Mouse (Mus musculus) liver, embryonic 16.5 days (tissue): ENCODE measurements at regions not wholly inside any gene's neighbourhood (a gene's known extent, or its start where the extent isn't known, plus 50 kb on each side); places are given as distances from the start of the nearest gene placed in this dataset.

ENCODE experiments used
- ATAC-seq: fragments of 200-750 bp; cut with Nextera tagmentation; 2 replicates; pipeline ENCODE4 v1.8.0; 2017; ENCODE audit warnings: low read depth, mild to moderate bottlenecking, moderate number of reproducible peaks, moderate library complexity
- H3K27ac ChIP-seq: fragments of 300-500 bp; sonication (generic); 2 replicates; pipeline ENCODE4 v1.5.1; 2014; ENCODE audit warnings: mild to moderate bottlenecking, low read length
- H3K27me3 ChIP-seq: fragments of 300-500 bp; sonication (generic); 2 replicates; pipeline ENCODE4 v1.6.1; 2014; ENCODE audit warnings: low read depth, low read length, mixed read lengths; ENCODE audit not compliant: control insufficient read depth, insufficient read depth
- H3K36me3 ChIP-seq: fragments of 300-500 bp; sonication (generic); 2 replicates; pipeline ENCODE4 v1.6.1; 2014; ENCODE audit warnings: mild to moderate bottlenecking; ENCODE audit not compliant: control insufficient read depth, insufficient read depth
- H3K4me1 ChIP-seq: fragments of 300-500 bp; sonication (generic); 2 replicates; pipeline ENCODE4 v1.6.1; 2014; ENCODE audit warnings: low read depth, low read length, mixed read lengths; ENCODE audit not compliant: control insufficient read depth
- H3K4me2 ChIP-seq: fragments of 300-500 bp; sonication (generic); 2 replicates; pipeline ENCODE4 v1.6.1; 2014; ENCODE audit warnings: low read depth, low read length, mixed read lengths
- H3K4me3 ChIP-seq: fragments of 300-500 bp; sonication (generic); 2 replicates; pipeline ENCODE4 v1.5.1; 2014; ENCODE audit warnings: low read depth, mild to moderate bottlenecking, low read length
- H3K9ac ChIP-seq: fragments of 300-500 bp; sonication (generic); 2 replicates; pipeline ENCODE4 v1.6.1; 2014; ENCODE audit warnings: low read depth, low read length
- H3K9me3 ChIP-seq: fragments of 300-500 bp; sonication (generic); replicated peaks from 2 replicates; pipeline ENCODE4 v1.6.1; 2016; ENCODE audit warnings: low read length; ENCODE audit not compliant: control insufficient read depth
- WGBS: fragments of 180-500 bp; shearing (Covaris S2); extraction: QIAGEN DNeasy Blood & Tissue Kit; methylation state at CpG from one replicate; pipeline ENCODE4 v1.1.7; 2014; ENCODE audit not compliant: insufficient replicate concordance; 5-methylcytosine and 5-hydroxymethylcytosine counted together

DNA sequence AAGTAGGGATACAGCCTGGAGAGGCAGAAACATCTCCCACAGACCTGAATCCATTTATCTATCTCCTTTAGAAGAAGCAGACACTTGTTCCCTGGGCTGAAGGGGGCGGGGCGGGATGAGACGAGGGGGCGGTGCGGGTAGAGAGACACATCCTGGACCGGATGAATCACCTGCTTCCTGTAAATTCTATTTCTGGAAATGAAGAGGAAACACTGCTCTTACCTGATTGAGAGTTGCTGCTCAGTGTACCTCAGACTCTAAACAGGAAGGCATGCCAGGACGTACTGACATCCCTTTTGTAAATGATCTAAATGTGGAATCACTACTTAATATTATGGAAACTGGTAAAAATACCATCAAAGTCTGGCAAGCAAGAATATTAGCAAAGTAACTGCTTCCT is 105.5 kb upstream of the Noct start:
- no peaks in the 10 kb centered on the region for H3K4me1 ChIP-seq
- no peak overlapping the region for H3K4me2 ChIP-seq
- ATAC-seq: no peak
- no peaks in the 10 kb centered on the region for H3K27me3 ChIP-seq
- no peaks in the 10 kb centered on the region for H3K36me3 ChIP-seq
- no peak overlapping the region for H3K27ac ChIP-seq
- WGBS: 18% methylated on average over 7 of the region's 7 CpGs
- no peak overlapping the region for H3K9ac ChIP-seq
- H3K4me3 ChIP-seq: no peak overlapping the region
- H3K9me3 ChIP-seq: no peaks in the 10 kb centered on the region

DNA sequence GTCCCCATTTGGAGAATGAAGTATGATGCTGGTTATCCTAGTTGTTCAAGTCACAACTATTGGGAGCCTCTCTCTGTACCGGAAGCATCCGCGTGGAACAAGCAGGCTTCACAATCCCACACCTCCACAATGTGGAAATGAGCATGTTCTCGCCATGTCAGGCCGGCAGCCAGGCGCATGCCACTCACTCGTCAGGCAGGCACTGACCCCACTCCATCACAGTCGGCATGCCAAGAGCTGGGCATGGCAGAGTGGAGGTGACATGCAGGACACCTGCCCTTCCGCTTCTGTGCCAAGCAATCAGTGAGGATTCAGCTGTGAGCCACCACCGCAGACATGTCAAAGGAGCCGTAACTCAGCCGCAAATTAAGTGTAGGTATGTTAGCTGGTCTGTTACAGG is 103.7 kb upstream of the Noct start:
- Histone ChIP-seq H3K9ac (no peak overlapping the region), H3K36me3 (no peaks in the 10 kb centered on the region), H3K27ac (no peak overlapping the region), H3K4me2 (no peak overlapping the region), H3K9me3 (no peaks in the 10 kb centered on the region), H3K27me3 (no peaks in the 10 kb centered on the region), H3K4me1 (no peaks in the 10 kb centered on the region), H3K4me3 (no peak overlapping the region)
- ATAC-seq: no peak
- WGBS: 70% methylated on average over 12 of the region's 12 CpGs

DNA sequence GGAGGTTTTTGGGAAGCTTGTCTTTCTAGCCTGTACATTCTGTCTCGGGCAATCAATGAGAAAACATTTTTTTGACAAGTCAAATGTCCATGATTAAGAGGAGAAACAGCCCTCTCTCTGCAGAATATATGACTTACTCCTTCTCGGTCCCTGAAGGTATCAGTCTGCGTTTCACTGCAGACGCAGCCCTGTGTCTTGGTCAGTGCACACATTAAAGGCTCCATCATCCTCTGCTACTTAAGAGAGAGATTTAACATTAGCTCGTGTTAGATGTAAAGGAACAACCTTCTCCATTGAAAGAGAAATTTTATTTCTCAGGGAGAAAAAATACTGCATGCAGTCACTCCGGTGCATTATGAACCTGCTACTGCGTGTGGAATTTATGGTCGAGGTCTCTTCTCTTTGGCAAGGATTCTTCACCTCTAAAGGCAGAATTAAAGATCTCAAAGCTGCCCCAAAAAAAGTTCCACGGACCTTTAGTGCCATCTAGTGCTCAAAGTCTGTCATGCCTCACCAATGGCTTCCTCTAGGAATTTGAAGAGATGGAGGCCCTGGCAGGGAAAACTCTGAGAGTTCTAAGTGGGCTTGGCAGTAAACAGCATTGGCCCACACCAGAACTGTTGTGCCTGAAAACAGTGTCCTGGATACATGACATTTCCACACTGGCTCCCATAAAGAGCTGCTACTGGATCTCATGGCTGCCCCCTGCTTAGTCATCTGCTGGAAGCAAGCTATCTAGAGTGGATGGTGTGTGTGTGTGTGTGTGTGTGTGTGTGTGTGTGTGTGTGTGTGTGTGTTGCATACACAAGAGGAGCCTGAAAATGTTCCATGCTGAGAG is 102.3 kb upstream of the Noct start:
- no peaks in the 10 kb centered on the region for H3K36me3 ChIP-seq
- H3K4me1 ChIP-seq: no peaks in the 10 kb centered on the region
- H3K27me3 ChIP-seq: no peaks in the 10 kb centered on the region
- WGBS: 36% methylated on average over 9 of the region's 9 CpGs
- no peaks in the 10 kb centered on the region for H3K9me3 ChIP-seq
- H3K9ac ChIP-seq: no peak overlapping the region
- no peak overlapping the region for H3K27ac ChIP-seq
- ATAC-seq: no peak
- H3K4me3 ChIP-seq: no peak overlapping the region
- no peak overlapping the region for H3K4me2 ChIP-seq

DNA sequence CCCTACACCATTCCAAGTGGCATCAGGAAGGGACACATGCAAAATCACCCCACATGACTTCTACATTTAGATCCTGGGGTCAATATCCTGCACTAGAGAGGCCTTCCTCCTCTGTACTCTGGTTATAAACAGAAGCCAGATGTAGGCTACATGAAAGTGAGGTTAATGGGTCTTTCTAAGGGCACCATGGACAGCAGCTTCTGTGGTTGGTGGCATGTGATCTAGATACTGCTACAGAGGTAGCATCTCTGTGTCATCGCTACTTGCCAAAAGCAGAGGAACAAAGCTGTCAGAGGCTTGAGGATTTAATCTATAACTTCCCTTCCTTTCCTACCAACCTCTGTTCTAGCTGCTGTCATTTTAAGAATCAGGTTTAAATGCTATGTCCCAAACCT is 101.7 kb upstream of the Noct start:
- ATAC-seq: no peak
- no peaks in the 10 kb centered on the region for H3K9me3 ChIP-seq

DNA sequence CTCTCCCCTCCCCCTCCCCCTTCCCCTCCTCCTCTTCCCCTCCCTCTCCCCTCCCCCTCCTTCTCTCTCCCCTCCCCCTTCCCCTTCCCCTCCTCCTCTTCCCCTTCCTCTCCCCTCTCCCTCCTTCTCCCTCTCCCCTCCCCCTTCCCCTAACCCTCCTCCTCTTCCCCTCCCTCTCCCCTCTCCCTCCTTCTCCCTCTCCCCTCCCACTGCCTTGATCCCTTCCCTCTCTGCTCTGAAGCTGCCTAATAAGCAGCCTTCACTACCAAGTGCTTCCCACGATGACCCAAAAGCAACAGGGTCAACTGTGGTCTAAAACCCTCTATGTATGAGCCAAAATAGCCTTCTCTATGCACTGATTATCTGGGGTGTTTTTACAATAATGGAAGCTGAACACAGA is 96.4 kb upstream of the Noct start:
- no peak overlapping the region for H3K27ac ChIP-seq
- H3K4me3 ChIP-seq: no peak overlapping the region
- no peaks in the 10 kb centered on the region for H3K27me3 ChIP-seq
- ATAC-seq: no peak
- H3K9ac ChIP-seq: no peak overlapping the region
- 31% methylated on average over 1 of the region's 1 CpGs for WGBS
- no peak overlapping the region for H3K4me2 ChIP-seq
- no peaks in the 10 kb centered on the region for H3K36me3 ChIP-seq
- no peaks in the 10 kb centered on the region for H3K9me3 ChIP-seq
- no peaks in the 10 kb centered on the region for H3K4me1 ChIP-seq

More for the DNA sequence above, 101.7 kb upstream of the Noct start:
- WGBS: 85% methylated on average over 1 of the region's 1 CpGs
- no peak overlapping the region for H3K4me2 ChIP-seq
- H3K27me3 ChIP-seq: no peaks in the 10 kb centered on the region
- no peaks in the 10 kb centered on the region for H3K4me1 ChIP-seq
- no peak overlapping the region for H3K9ac ChIP-seq
- H3K36me3 ChIP-seq: no peaks in the 10 kb centered on the region
- no peak overlapping the region for H3K4me3 ChIP-seq
- H3K27ac ChIP-seq: no peak overlapping the region

DNA sequence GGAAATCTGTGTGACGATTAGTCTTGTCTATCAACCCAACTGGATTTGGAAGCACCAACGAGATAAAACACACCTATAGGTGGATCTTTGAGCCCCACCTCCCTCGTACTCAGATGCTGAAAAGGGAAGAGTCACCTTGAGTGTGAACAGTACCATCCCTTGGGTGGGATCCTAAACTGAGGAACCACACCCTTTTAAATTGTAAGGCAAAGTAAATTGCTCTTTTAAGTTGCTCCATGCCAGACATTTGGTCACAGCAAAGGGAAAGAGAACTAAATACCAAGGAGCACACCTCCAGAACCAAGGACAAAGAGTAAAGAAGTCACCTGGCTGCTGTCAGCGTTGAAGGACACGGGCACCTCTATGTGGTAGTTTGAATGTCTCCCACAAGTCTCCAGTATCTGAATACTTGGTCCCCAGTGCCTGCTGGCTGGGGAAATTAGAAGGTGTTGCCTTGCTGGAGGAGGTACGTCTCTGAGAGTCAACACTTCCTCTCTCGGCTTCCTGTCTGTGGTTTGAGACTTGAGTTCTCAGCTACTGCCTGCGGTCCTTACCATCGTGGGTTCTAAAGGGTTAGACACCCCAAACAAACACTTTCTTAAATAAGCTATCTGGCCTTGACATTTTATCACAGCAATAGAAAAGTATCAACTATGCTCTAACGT is 95.6 kb upstream of the Noct start:
- no peak for ATAC-seq
- Histone ChIP-seq H3K4me2 (no peak overlapping the region), H3K27me3 (no peaks in the 10 kb centered on the region), H3K4me1 (no peaks in the 10 kb centered on the region), H3K9ac (no peak overlapping the region), H3K9me3 (no peaks in the 10 kb centered on the region), H3K4me3 (no peak overlapping the region), H3K27ac (no peak overlapping the region), H3K36me3 (no peaks in the 10 kb centered on the region)
- WGBS: 16% methylated on average over 10 of the region's 10 CpGs

DNA sequence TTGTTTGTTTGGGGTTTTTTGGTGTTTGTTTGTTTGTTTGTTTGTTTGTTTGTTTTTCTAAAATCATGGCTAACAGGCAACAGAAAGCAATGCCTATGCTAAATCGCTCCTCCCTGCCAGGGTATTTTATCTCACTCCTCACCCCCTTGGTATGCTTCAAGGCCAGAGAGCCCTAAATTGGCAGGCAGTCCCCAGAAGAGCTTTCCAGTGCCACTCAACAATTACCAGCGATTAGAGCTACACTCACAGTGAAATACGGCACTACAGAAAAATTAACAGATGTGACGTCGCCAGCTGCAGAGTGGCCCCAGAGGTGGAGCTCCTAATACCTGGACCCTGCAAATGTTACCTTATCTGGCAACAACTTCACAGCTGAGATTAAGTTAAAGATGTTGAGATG is 93.5 kb upstream of the Noct start:
- no peak overlapping the region for H3K27ac ChIP-seq
- 71% methylated on average over 5 of the region's 5 CpGs for WGBS
- no peak overlapping the region for H3K9ac ChIP-seq
- H3K4me2 ChIP-seq: no peak overlapping the region
- H3K9me3 ChIP-seq: no peaks in the 10 kb centered on the region
- H3K4me1 ChIP-seq: no peaks in the 10 kb centered on the region
- H3K27me3 ChIP-seq: no peaks in the 10 kb centered on the region
- H3K36me3 ChIP-seq: no peaks in the 10 kb centered on the region
- no peak for ATAC-seq
- no peak overlapping the region for H3K4me3 ChIP-seq

DNA sequence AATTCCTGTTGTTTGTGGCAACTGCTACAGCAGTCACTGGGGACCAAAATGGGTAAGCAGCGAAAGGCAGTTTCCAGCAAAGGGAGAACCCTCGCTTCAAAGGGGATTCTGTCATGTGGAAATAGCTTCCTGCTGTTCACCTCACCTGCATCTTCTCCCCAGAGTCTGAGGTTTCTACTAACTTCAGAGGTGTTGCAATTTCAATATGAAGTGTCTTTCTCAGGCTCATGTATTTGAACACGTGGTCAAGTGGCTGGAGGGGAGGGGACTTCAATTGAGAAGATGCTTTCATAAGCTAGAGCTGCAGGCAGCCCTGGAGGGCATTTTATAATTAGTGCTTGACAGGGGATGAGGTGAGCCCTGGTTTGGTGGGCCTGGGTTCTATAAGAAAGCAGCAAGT is 92.9 kb upstream of the Noct start:
- WGBS: 58% methylated on average over 3 of the region's 3 CpGs

DNA sequence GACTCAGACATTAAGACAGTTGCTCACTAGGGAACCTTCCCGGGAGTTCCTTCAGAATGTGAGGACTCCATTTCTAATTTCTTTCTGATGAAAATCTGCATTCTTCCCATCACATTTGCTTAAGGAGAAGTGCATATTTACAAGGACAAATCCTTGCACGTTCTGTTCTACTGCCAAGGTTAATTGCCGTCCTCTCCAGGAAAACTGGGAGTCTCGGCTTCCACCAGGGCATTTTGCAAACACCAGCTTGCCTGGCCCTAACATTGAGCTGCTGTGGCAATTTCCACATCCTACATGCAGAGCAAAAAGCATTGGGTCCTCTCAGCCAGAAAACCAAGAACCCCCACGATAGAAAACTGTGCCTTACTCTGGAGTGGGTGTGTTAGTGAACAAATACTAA is 91.5 kb upstream of the Noct start:
- no peaks in the 10 kb centered on the region for H3K36me3 ChIP-seq
- no peaks in the 10 kb centered on the region for H3K4me1 ChIP-seq
- no peaks in the 10 kb centered on the region for H3K9me3 ChIP-seq
- no peak overlapping the region for H3K4me3 ChIP-seq
- no peak overlapping the region for H3K9ac ChIP-seq
- no peak overlapping the region for H3K4me2 ChIP-seq
- no peak overlapping the region for H3K27ac ChIP-seq
- H3K27me3 ChIP-seq: no peaks in the 10 kb centered on the region
- 63% methylated on average over 5 of the region's 5 CpGs for WGBS
- ATAC-seq: no peak

More for the DNA sequence above, 92.9 kb upstream of the Noct start:
- Histone ChIP-seq H3K36me3 (no peaks in the 10 kb centered on the region), H3K27ac (no peak overlapping the region), H3K9me3 (no peaks in the 10 kb centered on the region), H3K9ac (no peak overlapping the region), H3K4me2 (no peak overlapping the region), H3K4me3 (no peak overlapping the region), H3K27me3 (no peaks in the 10 kb centered on the region), H3K4me1 (no peaks in the 10 kb centered on the region)
- no peak for ATAC-seq
